Mouse (Mus musculus): Measurements from ENCODE around the gene Nuak2. TPM values are rescaled to one million over a fixed set of nuclear protein-coding genes. Genes with fewer than 3 reads are reported as not detected.

The Nuak2 gene
- polyA plus RNA-seq, 1 experiment: 16.4 TPM

GRCm38 (mm10) chr1:132291706-132292105 lies 24.2 kb upstream of the Nuak2 start:
- no peak overlapping the region for H3K4me3 ChIP-seq (replicated peaks; ENCODE audit: control insufficient read depth, low read depth, low read length)
- 80% methylated on average over 4 of the region's 4 CpGs for WGBS
- peaks cover 3% of the 10 kb centered on the region; the same call in 1 of the 2 replicates for H3K4me1 ChIP-seq (ENCODE audit: control insufficient read depth, insufficient read depth, low read length)
- TF ChIP-seq POLR2A (IDR thresholded peaks at IDR 0.05; ENCODE audit: borderline replicate concordance, control insufficient read depth, low read depth, low read length) (no peak), CTCF (IDR thresholded peaks at IDR 0.05; ENCODE audit: control insufficient read depth, insufficient read depth, low read length) (no peak)
- H3K27ac ChIP-seq (ENCODE audit: control insufficient read depth, insufficient read depth, low read depth, low read length, poor library complexity): no peak overlapping the region

GRCm38 (mm10) chr1:132292318-132293129 lies 23.4 kb upstream of the Nuak2 start:
- H3K27ac ChIP-seq (ENCODE audit: control insufficient read depth, insufficient read depth, low read depth, low read length, poor library complexity): no peak overlapping the region
- no peak for TF ChIP-seq CTCF (IDR thresholded peaks at IDR 0.05; ENCODE audit: control insufficient read depth, insufficient read depth, low read length)
- no peak for TF ChIP-seq POLR2A (IDR thresholded peaks at IDR 0.05; ENCODE audit: borderline replicate concordance, control insufficient read depth, low read depth, low read length)
- WGBS: 34% methylated on average over 21 of the region's 21 CpGs
- H3K4me3 ChIP-seq (replicated peaks; ENCODE audit: control insufficient read depth, low read depth, low read length): no peak overlapping the region
- H3K4me1 ChIP-seq (ENCODE audit: control insufficient read depth, insufficient read depth, low read length): peaks cover 3% of the 10 kb centered on the region; the same call in 1 of the 2 replicates

- Histone ChIP-seq H3K27ac (ENCODE audit: control insufficient read depth, insufficient read depth, low read depth, low read length, poor library complexity) (no peak overlapping the region), H3K4me1 (ENCODE audit: control insufficient read depth, insufficient read depth, low read length) (peaks cover 1% of the 10 kb centered on the region; the same call in 1 of the 2 replicates), H3K4me3 (replicated peaks; ENCODE audit: control insufficient read depth, low read depth, low read length) (no peak overlapping the region)
- WGBS: 82% methylated on average over 7 of the region's 7 CpGs
- TF ChIP-seq POLR2A (IDR thresholded peaks at IDR 0.05; ENCODE audit: borderline replicate concordance, control insufficient read depth, low read depth, low read length): no peak
- TF ChIP-seq CTCF (IDR thresholded peaks at IDR 0.05; ENCODE audit: control insufficient read depth, insufficient read depth, low read length): no peak
Measured at GRCm38 (mm10) chr1:132295506-132295905, 20.4 kb upstream of the Nuak2 start.

- TF ChIP-seq POLR2A (IDR thresholded peaks at IDR 0.05; ENCODE audit: borderline replicate concordance, control insufficient read depth, low read depth, low read length) (no peak), CTCF (IDR thresholded peaks at IDR 0.05; ENCODE audit: control insufficient read depth, insufficient read depth, low read length) (no peak)
- Histone ChIP-seq H3K4me3 (replicated peaks; ENCODE audit: control insufficient read depth, low read depth, low read length) (no peak overlapping the region), H3K4me1 (ENCODE audit: control insufficient read depth, insufficient read depth, low read length) (peaks cover 1% of the 10 kb centered on the region; the same call in 1 of the 2 replicates), H3K27ac (ENCODE audit: control insufficient read depth, insufficient read depth, low read depth, low read length, poor library complexity) (no peak overlapping the region)
- 79% methylated on average over 3 of the region's 3 CpGs for WGBS
Measured at GRCm38 (mm10) chr1:132296051-132296450, 19.9 kb upstream of the Nuak2 start.

GRCm38 (mm10) chr1:132298425-132298800 lies 17.5 kb upstream of the Nuak2 start, which contains the start of gene Klhdc8a:
Gene Klhdc8a (plus strand): TSS chr1:132298626.
- no peak for TF ChIP-seq POLR2A (IDR thresholded peaks at IDR 0.05; ENCODE audit: borderline replicate concordance, control insufficient read depth, low read depth, low read length)
- TF ChIP-seq CTCF (IDR thresholded peaks at IDR 0.05; ENCODE audit: control insufficient read depth, insufficient read depth, low read length): no peak
- 2% methylated on average over 28 of the region's 28 CpGs for WGBS
- no peaks in the 10 kb centered on the region for H3K4me1 ChIP-seq (ENCODE audit: control insufficient read depth, insufficient read depth, low read length)
- no peak within 1 kb of the TSS for H3K4me3 ChIP-seq (replicated peaks; ENCODE audit: control insufficient read depth, low read depth, low read length)
- H3K27ac ChIP-seq (ENCODE audit: control insufficient read depth, insufficient read depth, low read depth, low read length, poor library complexity): no peak within 1 kb of the TSS

GRCm38 (mm10) chr1:132298801-132299464 lies 17.0 kb upstream of the Nuak2 start:
- 1% methylated on average over 70 of the region's 71 CpGs for WGBS

GRCm38 (mm10) chr1:132299744-132300143 lies 16.2 kb upstream of the Nuak2 start:
- no peak for TF ChIP-seq CTCF (IDR thresholded peaks at IDR 0.05; ENCODE audit: control insufficient read depth, insufficient read depth, low read length)
- Histone ChIP-seq H3K4me3 (replicated peaks; ENCODE audit: control insufficient read depth, low read depth, low read length) (no peak overlapping the region), H3K27ac (ENCODE audit: control insufficient read depth, insufficient read depth, low read depth, low read length, poor library complexity) (no peak overlapping the region), H3K4me1 (ENCODE audit: control insufficient read depth, insufficient read depth, low read length) (no peaks in the 10 kb centered on the region)
- WGBS: 74% methylated on average over 5 of the region's 5 CpGs

More at GRCm38 (mm10) chr1:132298801-132299464, 17.0 kb upstream of the Nuak2 start:
- Histone ChIP-seq H3K4me1 (ENCODE audit: control insufficient read depth, insufficient read depth, low read length) (no peaks in the 10 kb centered on the region), H3K27ac (ENCODE audit: control insufficient read depth, insufficient read depth, low read depth, low read length, poor library complexity) (no peak overlapping the region), H3K4me3 (replicated peaks; ENCODE audit: control insufficient read depth, low read depth, low read length) (no peak overlapping the region)
- no peak for TF ChIP-seq CTCF (IDR thresholded peaks at IDR 0.05; ENCODE audit: control insufficient read depth, insufficient read depth, low read length)
- TF ChIP-seq POLR2A (IDR thresholded peaks at IDR 0.05; ENCODE audit: borderline replicate concordance, control insufficient read depth, low read depth, low read length): no peak

- H3K27ac ChIP-seq (ENCODE audit: control insufficient read depth, insufficient read depth, low read depth, low read length, poor library complexity): no peak overlapping the region
- TF ChIP-seq POLR2A (IDR thresholded peaks at IDR 0.05; ENCODE audit: borderline replicate concordance, control insufficient read depth, low read depth, low read length) (no peak), CTCF (IDR thresholded peaks at IDR 0.05; ENCODE audit: control insufficient read depth, insufficient read depth, low read length) (no peak)
- no peaks in the 10 kb centered on the region for H3K4me1 ChIP-seq (ENCODE audit: control insufficient read depth, insufficient read depth, low read length)
- no peak overlapping the region for H3K4me3 ChIP-seq (replicated peaks; ENCODE audit: control insufficient read depth, low read depth, low read length)
- 90% methylated on average over 5 of the region's 5 CpGs for WGBS
Measured at GRCm38 (mm10) chr1:132301242-132301641, 14.7 kb upstream of the Nuak2 start.
